Comparison of ENCODE assay signal across 8 mouse cellular contexts in genomic region chr16:38712105-38712504, GRCm38 (mm10). TPM values are rescaled to one million over a fixed set of nuclear protein-coding genes. Genes with fewer than 3 reads are reported as not detected.
A peak's percentile ranks its signal among the peaks of the same experiment; 100 is the strongest.
DNase-seq lines count a peak whose midpoint lies in the region; ATAC-seq lines count a peak whose summit lies in the region.

No protein-coding gene starts in this region.

- H3K4me1 ChIP-seq in embryonic facial prominence, embryonic 14.5 days (ENCODE audit: control insufficient read depth, insufficient read depth, low read length) = peaks cover 17% of the 10 kb centered on the region; the same call in 1 of the 2 replicates
- no peaks in the 10 kb centered on the region for H3K4me1 ChIP-seq in limb, embryonic 11.5 days (ENCODE audit: control insufficient read depth, insufficient read depth, low read length)
- H3K4me1 ChIP-seq in neural tube, embryonic 11.5 days (ENCODE audit: control insufficient read depth, insufficient read depth, low read length) = peaks cover 4% of the 10 kb centered on the region; the same call in 1 of the 2 replicates

- 4% methylated on average over 12 of the region's 12 CpGs for WGBS in embryonic facial prominence, embryonic 14.5 days
- WGBS in limb, embryonic 11.5 days = 7% methylated on average over 12 of the region's 12 CpGs
- 7% methylated on average over 12 of the region's 12 CpGs for WGBS in neural tube, embryonic 11.5 days

- 0 out of 2 replicates have a peak, but pooled peaks have one; percentile 20 for ATAC-seq in embryonic facial prominence, embryonic 14.5 days (ENCODE audit: low read depth)
- ATAC-seq in limb, embryonic 11.5 days (ENCODE audit: insufficient number of reproducible peaks, low FRiP score, low TSS enrichment, low read depth) = peak; percentile 26; the same call in 1 of the 2 replicates
- ATAC-seq in neural tube, embryonic 11.5 days (ENCODE audit: insufficient read depth, low FRiP score, low TSS enrichment) = no peak
- ATAC-seq in cerebellum, adult (ENCODE audit: insufficient number of reproducible peaks, low FRiP score, low TSS enrichment) = no peak

- H3K9ac ChIP-seq in embryonic facial prominence, embryonic 14.5 days (ENCODE audit: low read depth, low read length) = peak overlapping the region; percentile 86
- H3K9ac ChIP-seq in limb, embryonic 11.5 days (ENCODE audit: low read length) = no peak overlapping the region; the same call in 1 of the 2 replicates
- H3K9ac ChIP-seq in neural tube, embryonic 11.5 days (ENCODE audit: low read length) = peak overlapping the region; percentile 45

- H3K36me3 ChIP-seq in embryonic facial prominence, embryonic 14.5 days (ENCODE audit: control insufficient read depth, insufficient read depth, low read length) = no peaks in the 10 kb centered on the region
- H3K36me3 ChIP-seq in limb, embryonic 11.5 days (ENCODE audit: control insufficient read depth, insufficient read depth, low read length) = no peaks in the 10 kb centered on the region
- H3K36me3 ChIP-seq in neural tube, embryonic 11.5 days (ENCODE audit: control insufficient read depth, insufficient read depth, low read length) = no peaks in the 10 kb centered on the region

- peak overlapping the region; percentile 69 for H3K4me3 ChIP-seq in embryonic facial prominence, embryonic 14.5 days (ENCODE audit: low read depth, low read length)
- peak overlapping the region; percentile 53 for H3K4me3 ChIP-seq in limb, embryonic 11.5 days (ENCODE audit: low read depth, low read length)
- H3K4me3 ChIP-seq in neural tube, embryonic 11.5 days (ENCODE audit: low read depth, low read length) = peak overlapping the region; percentile 60

- peak overlapping the region; percentile 77 for H3K4me2 ChIP-seq in embryonic facial prominence, embryonic 14.5 days (ENCODE audit: low read depth, low read length)
- peak overlapping the region; percentile 75 for H3K4me2 ChIP-seq in limb, embryonic 11.5 days (ENCODE audit: low read depth, severe bottlenecking)
- H3K4me2 ChIP-seq in neural tube, embryonic 11.5 days (ENCODE audit: low read depth) = peak overlapping the region; percentile 77

- peak overlapping the region; percentile 95 for H3K27ac ChIP-seq in embryonic facial prominence, embryonic 14.5 days (replicated peaks; ENCODE audit: low read depth, low read length)
- H3K27ac ChIP-seq in limb, embryonic 11.5 days (replicated peaks; ENCODE audit: low read depth, low read length) = peak overlapping the region; percentile 84; the same call in 1 of the 2 replicates
- H3K27ac ChIP-seq in neural tube, embryonic 11.5 days (ENCODE audit: low read depth, low read length) = no peak overlapping the region

- H3K27me3 ChIP-seq in embryonic facial prominence, embryonic 14.5 days (replicated peaks; ENCODE audit: control insufficient read depth, insufficient read depth, low read length) = no peaks in the 10 kb centered on the region
- no peaks in the 10 kb centered on the region for H3K27me3 ChIP-seq in limb, embryonic 11.5 days (ENCODE audit: control insufficient read depth, insufficient read depth, low read length)
- no peaks in the 10 kb centered on the region for H3K27me3 ChIP-seq in neural tube, embryonic 11.5 days (ENCODE audit: control insufficient read depth, insufficient read depth, low read length)

- no peaks in the 10 kb centered on the region for H3K9me3 ChIP-seq in embryonic facial prominence, embryonic 14.5 days (ENCODE audit: control insufficient read depth, low read length)
- no peaks in the 10 kb centered on the region for H3K9me3 ChIP-seq in limb, embryonic 11.5 days (ENCODE audit: control insufficient read depth, low read length)
- H3K9me3 ChIP-seq in neural tube, embryonic 11.5 days (ENCODE audit: control insufficient read depth, low read length) = no peaks in the 10 kb centered on the region

- DNase-seq in adrenal gland, adult (ENCODE audit: inconsistent age in 2 of 2, low spot score in 1 of 2) = peak; percentile 40 to 63
- no peak for DNase-seq in adrenal gland, adult 18-20 months (ENCODE audit: low spot score in 2 of 2)
- DNase-seq in 3T3-L1 (ENCODE audit: low read depth, low spot score) = peak; percentile 67
- peak; percentile 56 for DNase-seq in embryonic facial prominence, embryonic 14.5 days (ENCODE audit: low spot score)
- peak; percentile 49 for DNase-seq in limb, embryonic 11.5 days (ENCODE audit: low spot score)
- peak; percentile 41 for DNase-seq in neural tube, embryonic 11.5 days (ENCODE audit: low spot score)
- no peak for DNase-seq in cerebellum, postnatal 4 days (ENCODE audit: low spot score in 2 of 2)

RNA-seq across cellular contexts. Expression of gene Arhgap31, which starts 1.0 kb away (rescaled TPM):
- 10 to 100 TPM; 20.3 to 25.5 TPM for total RNA-seq in adrenal gland, adult 18-20 months (2021)
- 17.3 and 17.6 TPM in 2 replicates for polyA plus RNA-seq in embryonic facial prominence, embryonic 14.5 days (2014; fragmentation: Nextera tagmentation; extraction: Ambion mirVana)
- polyA plus RNA-seq in limb, embryonic 11.5 days (2014; fragmentation: Nextera tagmentation; extraction: Ambion mirVana) = 5.4 and 6.5 TPM in 2 replicates
- polyA plus RNA-seq in neural tube, embryonic 11.5 days (2014; fragmentation: Nextera tagmentation; extraction: Ambion mirVana) = 7.7 and 8.7 TPM in 2 replicates

RNA-seq across cellular contexts. Expression of gene B4galt4, which starts 30.0 kb away (rescaled TPM):
- total RNA-seq in adrenal gland, adult 18-20 months (2021) = 1 to 10 TPM; 8.3 to 8.7 TPM
- polyA plus RNA-seq in embryonic facial prominence, embryonic 14.5 days (2014; fragmentation: Nextera tagmentation; extraction: Ambion mirVana) = 30.2 and 31.9 TPM in 2 replicates
- polyA plus RNA-seq in limb, embryonic 11.5 days (2014; fragmentation: Nextera tagmentation; extraction: Ambion mirVana) = 26.8 and 27.8 TPM in 2 replicates
- 21.5 and 23.7 TPM in 2 replicates for polyA plus RNA-seq in neural tube, embryonic 11.5 days (2014; fragmentation: Nextera tagmentation; extraction: Ambion mirVana)

Comparison
In these comparisons a context has a peak if more than half of its experiments do, and no peak if none do; other contexts are left out.
1. DNase-seq: peak in adrenal gland, adult (2 of 2), 3T3-L1 (single experiment), embryonic facial prominence, embryonic 14.5 days (single experiment), limb, embryonic 11.5 days (single experiment) and neural tube, embryonic 11.5 days (single experiment); none in adrenal gland, adult 18-20 months (0 of 2) and cerebellum, postnatal 4 days (0 of 2).
2. ATAC-seq: peak in embryonic facial prominence, embryonic 14.5 days (single experiment) and limb, embryonic 11.5 days (single experiment); none in neural tube, embryonic 11.5 days (single experiment) and cerebellum, adult (single experiment).
3. Peak in every context shown above with its lines, with median percentiles within 50 percentile points of each other: H3K4me2 ChIP-seq and H3K4me3 ChIP-seq.